Mouse (Mus musculus) telencephalon, adult 2 months (tissue): ENCODE results near the gene Dph7.
"Not testable (repeated sequence)": the region's sequence is repeated elsewhere in the genome, so short reads cannot be mapped to it uniquely, and the experiment has no call there.

ENCODE experiments used
- DNase-seq: peaks from one replicate; pipeline ENCODE4 v3.0.0-alpha.2; 2011; ENCODE audit warnings: low read depth, low spot score

Dph7 gene

DNA sequence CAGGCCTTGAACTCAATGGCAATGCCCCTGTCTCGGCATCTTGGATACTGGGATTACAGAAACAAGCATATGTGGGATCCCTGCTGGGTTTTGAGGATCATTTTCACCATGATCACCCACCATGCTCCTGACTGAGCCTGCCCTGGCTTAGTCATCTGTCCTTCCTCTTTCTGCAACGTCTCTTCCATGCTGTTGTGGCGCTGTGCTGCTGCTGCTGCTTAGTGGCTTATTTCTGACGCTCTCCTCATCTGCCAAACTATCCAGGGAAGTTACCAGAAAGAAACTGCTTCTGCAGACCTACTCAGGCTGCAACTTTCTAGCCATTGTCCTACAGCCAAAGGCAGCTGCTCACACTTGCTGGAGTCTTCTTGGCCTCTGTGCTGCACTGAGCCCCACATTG lies 8.2 kb downstream of the Dph7 start:
- no peak for DNase-seq

DNA sequence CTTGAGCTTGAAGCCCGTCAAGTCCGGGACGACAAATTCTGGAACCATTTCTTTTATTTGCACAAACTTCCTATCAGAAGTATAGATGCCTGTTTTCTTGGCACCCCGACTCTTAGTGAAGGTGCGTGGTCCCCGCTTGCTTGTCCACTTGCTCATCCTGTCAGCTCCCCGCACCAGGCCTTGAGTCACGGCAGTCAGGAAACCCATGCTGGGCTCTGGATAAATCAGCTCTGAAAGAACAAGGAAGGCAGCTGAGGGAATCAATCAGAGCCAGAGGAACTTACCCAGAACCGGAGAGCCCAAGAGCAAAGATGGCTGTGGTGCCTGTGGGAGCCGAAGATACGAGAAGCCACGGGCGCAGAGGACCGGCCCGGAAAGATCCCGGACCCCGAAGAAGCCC lies 12.3 kb downstream of the Dph7 start:
- not testable (repeated sequence) for DNase-seq

- DNase-seq = peak; percentile 98
These were observed 12.9 kb downstream of the Dph7 start, which contains the start of gene Mrpl41 for GRCm38 (mm10) chr2:24974906-24975703. Gene Mrpl41, minus strand, starts transcription at chr2:24975098.

GRCm38 (mm10) chr2:24975704-24976297 lies 13.6 kb downstream of the Dph7 start, which contains the start of gene Pnpla7:
Gene Pnpla7, plus strand, starts transcription at chr2:24976033.
- peak; percentile 73 for DNase-seq

DNA sequence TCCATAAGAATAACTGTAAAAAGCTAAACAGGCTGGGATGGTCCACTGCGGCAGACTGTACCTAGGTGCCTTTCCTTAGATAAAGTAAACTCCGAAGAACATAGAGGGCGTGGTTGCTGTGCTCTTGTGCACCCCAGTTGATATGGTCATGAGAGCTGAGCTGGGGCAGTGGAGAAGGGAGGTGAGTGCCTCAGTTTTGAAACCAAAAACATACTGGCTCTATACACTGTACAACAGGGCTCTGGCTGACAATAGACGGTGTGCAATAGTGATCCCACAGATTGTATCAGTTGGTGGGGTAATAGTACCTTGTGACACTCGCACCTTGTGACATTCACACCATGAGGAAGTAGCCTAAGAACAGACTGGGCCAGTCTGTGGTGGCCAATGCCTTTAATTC lies 14.8 kb downstream of the Dph7 start:
- DNase-seq = no peak

- DNase-seq = no peak
These were observed 25.6 kb downstream of the Dph7 start for GRCm38 (mm10) chr2:24987762-24988161.

DNA sequence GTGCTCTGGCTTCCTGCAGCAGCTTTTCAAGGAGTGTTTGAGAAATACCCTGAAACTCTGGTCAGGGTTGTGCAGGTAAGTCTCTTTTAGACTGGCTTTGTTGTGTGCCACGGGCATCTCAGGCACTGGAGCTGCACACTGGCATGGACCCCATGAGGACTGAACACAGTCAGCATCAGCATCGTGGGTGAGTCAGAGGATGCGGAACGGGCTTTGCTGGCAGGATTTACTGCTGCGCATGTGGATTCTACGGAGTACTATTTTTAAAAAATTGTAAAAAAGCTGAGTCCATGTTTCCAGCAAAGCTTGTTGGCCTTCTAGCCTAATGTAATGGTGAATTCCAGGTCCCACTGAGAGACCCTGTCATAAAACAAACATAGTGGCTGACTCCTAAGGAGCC lies 33.1 kb downstream of the Dph7 start:
- DNase-seq = peak; percentile 22

- DNase-seq = no peak
These were observed 34.3 kb downstream of the Dph7 start for GRCm38 (mm10) chr2:24996471-24996870.

DNA sequence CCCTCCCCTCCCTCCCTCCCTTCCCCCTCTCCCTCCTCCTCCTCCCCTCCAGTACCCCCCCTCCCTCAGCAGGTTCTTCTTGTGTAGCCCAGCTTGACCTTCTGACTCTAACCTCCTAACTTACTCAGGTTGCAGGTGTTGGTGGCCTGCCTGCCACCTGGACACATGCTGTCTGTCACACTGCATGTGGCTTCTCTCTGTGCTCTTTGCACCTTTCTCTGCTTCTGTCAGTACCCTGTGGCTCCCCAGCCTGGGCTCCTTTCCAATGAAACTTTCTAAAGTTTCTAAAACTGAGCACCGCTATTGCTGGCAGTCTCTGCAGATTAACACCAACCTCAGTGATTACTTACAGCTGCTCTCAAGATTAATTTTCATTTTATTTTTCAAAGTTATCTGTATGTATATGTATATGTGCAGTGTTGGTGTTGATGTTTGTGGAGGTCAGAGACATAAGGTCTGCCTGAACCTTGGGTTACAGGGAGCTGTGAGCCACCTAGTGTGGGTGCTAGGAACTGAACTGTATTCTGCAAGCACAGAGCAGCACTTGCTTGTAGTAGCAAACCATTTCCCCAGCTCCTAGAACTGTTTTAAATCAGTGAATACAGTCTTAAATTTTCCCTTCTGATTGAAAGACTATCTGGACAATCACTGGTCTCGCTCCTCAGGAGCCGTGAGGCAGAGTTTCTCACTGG lies 38.5 kb downstream of the Dph7 start:
- DNase-seq = no peak

- no peak for DNase-seq
These were observed 42.0 kb downstream of the Dph7 start for GRCm38 (mm10) chr2:25003946-25004786.

DNA sequence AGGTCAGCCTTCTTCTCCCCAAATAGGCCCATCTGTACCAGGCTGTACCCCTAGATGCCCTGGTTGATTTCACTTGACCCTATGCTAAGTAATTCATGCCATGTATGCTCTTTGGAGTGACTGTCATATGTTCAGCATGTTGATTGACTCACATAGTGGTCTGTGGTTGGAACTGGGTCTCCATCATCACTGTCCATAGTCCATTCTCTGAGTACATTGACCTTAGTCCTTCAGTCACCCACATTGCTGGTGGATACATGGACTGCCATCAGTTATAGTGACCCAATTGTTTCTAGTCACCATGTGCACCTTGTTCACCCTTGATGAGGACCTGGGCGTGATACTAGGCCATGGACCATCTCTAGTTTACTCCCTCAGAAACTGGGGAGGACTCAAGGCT lies 44.6 kb downstream of the Dph7 start:
- no peak for DNase-seq

- no peak for DNase-seq
These were observed 46.0 kb downstream of the Dph7 start for GRCm38 (mm10) chr2:25008250-25008649.
